Mouse (Mus musculus): ENCODE data around the gene Car15.

Gene Car15

GRCm38 (mm10) chr16:17801777-17802455, 36.2 kb downstream of the Car15 start:
- no peak for DNase-seq (ENCODE audit: low read depth, low spot score)

GRCm38 (mm10) chr16:17799584-17799983, 38.6 kb downstream of the Car15 start:
- DNase-seq (ENCODE audit: low read depth, low spot score) = no peak

- DNase-seq (ENCODE audit: low read depth, low spot score) = peak; percentile 80
Observed at GRCm38 (mm10) chr16:17798321-17799180, 39.6 kb downstream of the Car15 start.

- DNase-seq (ENCODE audit: low read depth, low spot score) = peak; percentile 72
Observed at GRCm38 (mm10) chr16:17797812-17798311, 40.3 kb downstream of the Car15 start.

- DNase-seq (ENCODE audit: low read depth, low spot score) = peak; percentile 74
Observed at GRCm38 (mm10) chr16:17796971-17797811, 41.0 kb downstream of the Car15 start, which contains the start of gene Scarf2. Scarf2 (plus strand) TSS chr16:17797282.

GRCm38 (mm10) chr16:17796519-17796918, 41.6 kb downstream of the Car15 start:
- peak; percentile 48 for DNase-seq (ENCODE audit: low read depth, low spot score)

GRCm38 (mm10) chr16:17795643-17796042, 42.5 kb downstream of the Car15 start:
- no peak for DNase-seq (ENCODE audit: low read depth, low spot score)

- no peak for DNase-seq (ENCODE audit: low read depth, low spot score)
Observed at GRCm38 (mm10) chr16:17794047-17794446, 44.1 kb downstream of the Car15 start.

- no peak for DNase-seq (ENCODE audit: low read depth, low spot score)
Observed at GRCm38 (mm10) chr16:17792728-17793127, 45.4 kb downstream of the Car15 start.

- DNase-seq (ENCODE audit: low read depth, low spot score) = peak; percentile 59
Observed at GRCm38 (mm10) chr16:17785337-17785736, 52.8 kb downstream of the Car15 start.

All from 3T3-L1 (cell line).